Mouse (Mus musculus) kidney, postnatal 25 days (tissue): Measurements from ENCODE around the gene Pcbp2.

Source experiments
- DNase-seq, 2 experiments: peaks; one replicate each; pipeline ENCODE4 v3.0.0; 2021; ENCODE audit warnings: mixed read lengths in 2 of 2

Pcbp2 gene

DNA sequence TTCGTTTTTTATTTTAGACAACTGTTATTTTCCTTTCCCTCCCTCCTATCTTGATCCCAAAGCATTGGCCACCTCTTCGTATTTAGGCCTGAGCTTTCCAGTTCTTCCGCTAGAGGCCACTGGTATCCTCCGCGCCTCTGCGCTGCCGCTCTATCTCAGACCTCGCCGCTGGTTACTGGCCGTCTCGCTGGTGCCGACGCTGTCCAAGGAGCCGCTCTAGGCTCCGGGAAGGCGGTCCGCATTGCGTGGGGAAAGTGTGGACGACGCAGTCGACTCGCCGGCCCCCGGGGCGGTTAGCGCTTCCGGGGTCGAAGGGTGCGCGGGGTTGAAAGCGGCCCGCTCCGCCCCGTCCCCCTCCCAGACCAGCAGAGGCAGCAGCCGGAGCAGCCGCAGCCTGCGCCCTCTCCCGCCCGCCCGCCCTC is at the start of gene Pcbp2:
Gene Pcbp2, plus strand, starts transcription at position 357 of the 422 bp plus-strand sequence.
- peak; percentile 95 to 99 for DNase-seq

DNA sequence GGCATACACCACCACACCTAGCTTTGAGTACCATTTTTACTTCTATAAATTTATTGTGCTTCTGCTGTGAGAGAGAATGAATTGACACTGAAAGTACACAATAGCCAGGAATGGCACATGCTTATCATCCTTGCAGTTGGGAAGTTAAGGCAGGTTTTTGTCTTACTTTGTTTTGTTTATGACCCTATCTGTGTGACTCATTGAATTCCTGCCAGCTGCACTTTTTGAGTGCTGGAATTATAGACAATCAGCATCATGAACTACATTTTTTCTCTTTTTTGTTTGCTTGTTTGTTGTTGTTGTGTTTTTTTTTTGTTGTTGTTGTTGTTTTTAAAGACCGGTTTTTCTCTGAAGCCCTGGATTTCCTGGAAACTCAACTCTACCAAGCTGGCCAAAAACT is 49.4 kb upstream of the Pcbp2 start:
- DNase-seq = peak in 1 of 2 experiments; percentile 5

DNA sequence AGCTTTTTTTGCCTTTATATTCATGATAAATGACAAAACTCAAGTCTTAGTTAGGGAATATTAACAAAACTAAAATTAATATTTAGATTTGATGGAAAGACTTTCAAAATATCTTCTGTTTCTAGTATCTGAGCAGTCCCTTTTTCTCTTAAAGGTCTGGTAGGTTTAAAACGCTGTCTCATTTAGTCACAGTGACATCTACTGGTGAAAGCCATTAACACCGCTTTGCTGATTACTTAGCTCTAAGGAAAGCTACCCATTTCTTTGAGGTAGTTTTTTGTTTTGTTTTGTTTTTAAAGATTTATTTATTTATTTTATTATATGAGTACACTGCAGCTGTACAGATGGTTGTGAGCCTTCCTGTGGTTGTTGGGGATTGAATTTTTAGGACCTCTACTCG is 48.9 kb upstream of the Pcbp2 start:
- peak; percentile 26 to 79 for DNase-seq

DNA sequence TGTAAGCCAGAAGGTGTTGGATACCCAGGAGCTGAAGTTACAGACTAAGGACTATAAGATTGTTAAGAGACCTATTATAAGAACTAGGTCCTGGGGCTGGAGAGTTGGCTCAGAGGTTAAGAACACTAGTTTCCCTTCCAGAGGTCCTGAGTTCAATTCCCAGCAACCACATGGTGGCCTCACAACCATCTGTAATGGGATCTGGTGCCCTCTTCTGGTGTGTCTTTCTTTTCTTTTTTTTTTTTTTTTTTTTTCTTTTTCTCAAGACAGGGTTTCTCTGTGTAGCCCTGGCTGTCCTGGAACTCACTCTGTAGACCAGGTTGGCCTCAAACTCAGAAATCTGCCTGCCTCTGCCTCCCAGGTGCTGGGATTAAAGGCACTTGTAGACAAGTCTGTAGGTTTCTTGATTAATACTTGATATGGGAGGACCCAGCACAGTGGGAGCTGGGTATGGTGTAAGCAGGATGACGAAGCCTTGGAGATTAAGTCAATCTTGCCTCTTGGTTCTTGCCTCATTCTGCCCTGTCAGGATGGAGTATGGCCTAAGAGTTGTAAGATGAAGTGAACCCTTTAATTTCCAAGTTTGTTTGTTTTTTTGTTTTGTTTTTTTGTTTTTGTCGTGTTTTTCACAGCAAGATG is 46.6 kb upstream of the Pcbp2 start:
- DNase-seq = peak in 1 of 2 experiments; percentile 2

DNA sequence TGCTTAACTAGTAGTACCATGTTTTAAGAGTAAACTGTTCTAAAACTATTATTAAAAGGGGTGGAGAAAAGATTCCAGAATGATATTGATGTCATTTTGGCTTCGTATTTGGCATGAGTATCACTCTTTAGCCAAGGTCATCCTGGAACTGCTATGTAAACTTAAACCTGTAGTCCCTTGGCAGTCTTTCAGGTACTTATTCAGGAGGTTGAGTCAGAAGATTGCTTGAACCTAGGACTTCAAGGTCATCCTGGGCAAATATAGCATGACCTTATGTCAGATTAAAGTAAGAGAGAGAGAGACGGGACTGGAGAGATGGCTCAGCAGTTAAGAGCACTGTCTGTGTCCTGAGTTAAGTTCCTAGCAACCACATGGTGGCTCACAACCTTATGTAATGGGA is 45.7 kb upstream of the Pcbp2 start:
- DNase-seq = peak in 1 of 2 experiments; percentile 3

DNA sequence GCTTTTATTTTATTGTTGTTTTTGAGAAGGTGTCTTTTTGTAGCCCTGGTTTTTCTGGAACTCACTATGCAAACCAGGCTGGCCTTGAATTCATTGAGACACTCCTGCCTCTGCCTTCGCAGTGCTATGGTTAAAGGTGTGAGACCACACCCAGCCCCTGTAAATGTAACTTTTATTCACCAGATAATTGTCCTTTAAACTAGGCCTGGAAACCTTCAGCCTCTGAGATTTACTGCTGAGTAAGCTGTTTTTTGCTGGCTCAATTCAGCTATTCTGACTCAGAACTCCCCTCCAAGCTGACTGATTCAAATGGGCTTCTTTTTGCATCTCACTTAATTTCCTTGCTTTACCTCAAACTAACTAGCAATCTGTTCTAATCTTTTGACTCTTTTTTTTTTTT is 43.4 kb upstream of the Pcbp2 start:
- DNase-seq = no peak

DNA sequence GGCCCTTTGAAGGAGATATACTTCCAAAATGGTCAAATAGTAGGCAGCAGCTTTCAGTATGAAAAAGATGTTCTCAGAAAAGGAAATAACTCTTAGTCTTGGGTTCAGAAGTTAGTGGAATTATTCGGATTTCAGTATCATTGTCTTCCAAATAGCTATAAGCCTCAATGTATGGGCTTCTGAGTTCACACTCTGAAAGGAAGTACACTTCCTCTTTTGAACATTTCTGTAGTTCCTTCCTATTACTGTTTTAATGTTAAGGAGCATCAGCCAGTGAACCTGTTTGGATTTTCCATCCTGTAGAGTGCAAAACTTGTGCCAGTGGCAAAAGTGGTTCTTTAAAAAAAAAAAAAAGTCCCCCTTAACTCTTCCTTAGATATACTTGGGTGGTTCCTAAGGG is 38.3 kb upstream of the Pcbp2 start:
- DNase-seq = no peak

DNA sequence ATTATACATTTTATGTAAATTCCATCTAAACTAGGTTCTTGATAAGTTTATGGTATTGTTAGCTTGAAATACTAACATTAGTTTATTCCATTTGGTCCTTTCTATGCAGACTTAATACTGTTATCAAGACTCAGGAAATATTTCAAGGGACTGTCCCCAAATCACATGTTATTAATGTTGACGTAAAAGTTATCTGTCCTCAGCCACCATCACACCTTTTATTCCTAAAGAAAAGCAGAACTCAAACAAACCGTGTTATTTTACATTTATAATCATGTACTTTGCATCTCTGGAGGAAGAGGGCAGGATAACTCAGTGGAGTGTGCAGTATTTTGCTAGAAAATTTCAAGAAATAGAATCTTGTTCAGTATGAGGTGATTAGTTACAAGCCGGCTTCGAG is 37.2 kb upstream of the Pcbp2 start:
- DNase-seq = no peak

DNA sequence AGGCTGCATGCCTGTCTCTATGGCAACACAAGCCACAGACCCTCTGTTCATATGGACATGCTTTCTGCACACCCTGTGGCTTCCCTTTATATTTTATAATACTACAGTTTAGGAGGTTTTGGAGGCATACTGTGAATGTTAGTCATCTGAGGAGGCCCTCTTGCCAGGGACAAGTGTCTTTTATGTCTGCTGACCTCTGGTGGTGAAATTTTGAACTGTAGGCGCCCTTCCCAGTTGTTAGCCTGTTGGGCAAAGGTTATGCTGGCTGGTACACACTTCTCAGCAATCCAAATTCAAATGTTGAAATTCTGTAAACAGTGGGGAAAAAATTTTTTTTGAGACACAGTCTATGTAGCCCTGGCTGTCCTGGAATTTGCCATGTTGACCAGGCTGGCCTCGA is 27.8 kb upstream of the Pcbp2 start:
- peak; percentile 84 to 93 for DNase-seq

DNA sequence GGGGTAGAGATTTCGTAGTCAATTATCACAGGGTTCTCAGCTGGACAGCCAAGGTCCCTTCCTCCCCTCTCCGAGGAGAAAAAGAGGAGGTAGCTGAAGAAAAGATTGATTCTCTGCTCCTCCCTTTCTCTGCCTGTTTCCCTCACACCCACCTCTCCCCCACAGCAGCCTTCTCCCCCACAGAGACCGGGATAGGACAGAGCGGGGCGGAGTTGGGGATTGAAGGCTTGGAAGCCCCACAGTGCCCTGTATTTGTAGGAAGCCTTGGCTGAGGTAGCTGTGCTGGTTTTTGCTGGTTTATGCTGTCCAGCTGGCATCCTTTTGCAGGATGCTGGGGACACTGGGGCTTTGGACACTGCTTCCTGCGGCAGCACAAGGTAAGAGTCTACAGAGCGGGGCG is 25.2 kb upstream of the Pcbp2 start, which contains the start of gene Amhr2:
Gene Amhr2, plus strand, starts transcription at position 222 of the 400 bp plus-strand sequence.
- DNase-seq = no peak

DNA sequence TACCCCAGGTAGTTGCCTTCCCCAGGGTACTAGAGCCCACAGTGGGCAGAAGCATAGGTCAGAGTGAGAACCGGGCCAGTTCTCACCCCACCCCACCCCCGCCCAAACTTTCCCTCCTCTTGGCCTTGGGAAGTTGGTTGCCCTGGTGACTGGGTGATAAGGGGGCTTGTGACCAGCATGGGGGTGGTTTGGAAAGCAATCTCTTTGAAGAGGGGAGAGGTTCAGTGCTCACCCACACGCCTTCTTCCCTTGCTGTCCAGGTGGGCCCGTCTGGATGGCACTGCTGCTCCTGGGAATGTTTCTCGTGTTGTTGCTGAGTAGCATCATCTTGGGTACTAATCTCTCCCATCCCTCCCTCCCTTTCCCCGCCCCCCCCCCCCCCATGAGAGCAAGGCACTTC is 23.9 kb upstream of the Pcbp2 start:
- no peak for DNase-seq

DNA sequence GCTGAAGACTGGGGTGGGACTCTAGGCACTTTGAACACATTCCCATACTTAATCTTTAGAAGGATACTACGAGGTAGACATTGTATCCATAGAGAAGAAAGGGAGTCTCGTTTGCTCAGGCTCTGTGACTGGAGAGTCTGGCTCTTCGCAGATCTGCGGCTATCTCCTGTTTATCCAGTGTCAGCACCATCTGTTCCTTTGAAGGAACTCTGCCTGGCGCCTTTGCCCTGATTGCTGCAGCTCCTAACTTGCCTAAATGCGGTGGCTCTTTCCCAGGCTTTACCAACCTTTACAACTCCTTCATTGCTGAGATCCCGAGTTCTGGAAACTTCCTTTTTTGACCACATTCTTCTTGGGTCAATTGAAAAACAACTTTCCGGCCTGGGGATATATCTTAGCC is 21.0 kb upstream of the Pcbp2 start:
- DNase-seq = no peak

DNA sequence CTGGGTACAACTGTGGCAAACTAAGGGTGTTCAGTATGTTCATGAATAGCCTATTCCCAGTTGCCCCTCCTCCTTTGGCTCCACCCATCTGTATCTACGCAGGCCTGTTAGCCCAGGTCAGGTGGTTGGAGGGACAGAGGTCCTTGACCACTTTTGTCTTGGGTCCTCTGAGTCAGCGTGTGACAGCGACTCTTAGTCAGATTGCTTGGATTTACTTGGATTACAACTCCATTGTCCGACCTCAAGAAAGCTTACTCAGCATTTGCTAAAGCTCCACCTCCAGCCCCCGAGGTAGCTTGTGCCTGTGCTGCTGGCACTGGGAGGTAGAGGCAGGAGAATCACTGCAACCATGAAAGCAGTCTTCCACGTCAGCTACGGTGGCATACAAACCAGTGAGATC is 19.4 kb upstream of the Pcbp2 start:
- DNase-seq = peak; percentile 53 to 75

DNA sequence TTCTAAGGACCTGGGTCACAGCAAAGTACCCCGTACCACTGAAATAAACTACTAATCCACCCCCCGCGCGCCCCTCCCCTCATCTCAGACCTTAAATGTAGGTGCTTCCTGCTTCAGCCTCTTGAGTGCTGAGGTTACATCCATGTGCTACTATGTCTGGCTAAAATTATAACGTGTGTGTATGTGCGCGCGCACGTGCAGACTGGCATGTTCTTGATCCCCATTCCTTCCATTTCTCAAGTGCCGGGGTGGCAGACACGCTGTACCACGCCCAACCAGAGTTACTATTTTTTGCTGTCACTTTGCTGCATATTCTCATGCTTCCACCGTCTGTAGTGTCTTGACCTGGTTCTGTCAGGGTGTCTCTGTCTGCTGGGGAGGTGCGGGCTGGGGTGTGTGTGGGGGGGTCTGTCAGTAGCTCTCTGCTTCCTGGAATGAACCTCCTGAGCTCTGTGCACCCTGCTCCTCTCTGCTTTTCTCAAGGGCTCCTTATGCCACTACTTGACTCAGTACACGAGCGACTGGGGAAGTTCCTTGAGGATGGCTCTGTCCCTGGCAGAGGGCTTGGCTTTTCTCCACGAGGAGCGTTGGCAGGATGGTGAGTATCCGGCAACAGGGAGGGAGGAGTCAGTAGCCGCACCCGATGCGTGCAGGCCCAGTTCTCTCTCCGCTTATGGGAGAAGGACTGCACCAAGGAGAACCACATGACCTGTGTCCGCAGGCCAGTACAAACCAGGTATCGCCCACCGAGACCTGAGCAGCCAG is 18.5 kb upstream of the Pcbp2 start:
- no peak for DNase-seq

DNA sequence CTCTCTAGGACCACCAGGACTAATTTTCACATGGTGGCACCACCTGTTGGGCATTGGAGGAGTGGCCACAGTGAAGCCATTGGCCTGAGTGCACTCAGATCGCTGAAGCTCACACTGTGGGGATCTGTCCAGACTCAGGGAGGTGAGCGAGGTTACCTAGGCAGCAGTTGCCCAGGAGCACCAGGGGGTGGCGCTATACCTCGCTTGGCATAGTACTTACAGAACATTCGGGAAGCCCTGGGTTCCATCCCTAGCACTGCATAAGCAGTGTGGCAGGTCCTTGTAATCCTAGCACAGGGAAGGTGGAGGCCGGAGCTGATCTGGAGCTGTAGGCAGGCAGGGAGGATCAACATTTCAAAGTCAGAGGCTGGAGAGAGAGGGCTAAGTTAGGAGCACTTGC is 14.3 kb upstream of the Pcbp2 start:
- DNase-seq = no peak

DNA sequence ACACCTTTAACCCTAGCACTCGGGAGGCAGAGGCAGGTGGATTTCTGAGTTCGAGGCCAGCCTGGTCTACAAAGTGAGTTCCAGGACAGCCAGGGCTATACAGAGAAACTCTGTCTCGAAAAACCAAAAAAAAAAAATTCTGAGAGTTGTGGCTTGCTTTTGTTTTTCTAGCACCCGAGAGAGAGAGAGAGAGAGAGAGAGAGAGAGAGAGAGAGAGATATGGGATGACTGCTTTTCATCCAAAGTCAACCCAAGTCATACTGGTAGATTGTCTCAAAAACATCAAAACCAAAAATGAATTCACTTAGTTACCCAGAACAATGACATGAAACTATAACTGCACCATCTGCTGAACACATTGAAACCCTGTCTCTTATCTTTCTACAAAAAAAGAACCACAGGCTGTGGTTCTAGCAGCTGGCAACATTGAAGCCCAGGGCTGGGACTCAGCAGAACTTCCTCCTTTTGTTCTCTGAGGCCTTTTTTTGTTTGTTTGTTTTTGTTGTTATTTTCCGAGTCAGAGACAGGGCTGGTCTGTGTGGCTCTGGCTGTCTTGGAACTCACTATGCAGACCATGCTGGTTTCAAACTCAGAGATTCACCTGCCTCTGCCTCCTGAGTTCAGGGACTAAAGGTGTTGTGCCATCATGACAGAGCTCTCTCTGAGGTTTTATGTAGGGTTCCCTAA is 12.1 kb upstream of the Pcbp2 start:
- no peak for DNase-seq

DNA sequence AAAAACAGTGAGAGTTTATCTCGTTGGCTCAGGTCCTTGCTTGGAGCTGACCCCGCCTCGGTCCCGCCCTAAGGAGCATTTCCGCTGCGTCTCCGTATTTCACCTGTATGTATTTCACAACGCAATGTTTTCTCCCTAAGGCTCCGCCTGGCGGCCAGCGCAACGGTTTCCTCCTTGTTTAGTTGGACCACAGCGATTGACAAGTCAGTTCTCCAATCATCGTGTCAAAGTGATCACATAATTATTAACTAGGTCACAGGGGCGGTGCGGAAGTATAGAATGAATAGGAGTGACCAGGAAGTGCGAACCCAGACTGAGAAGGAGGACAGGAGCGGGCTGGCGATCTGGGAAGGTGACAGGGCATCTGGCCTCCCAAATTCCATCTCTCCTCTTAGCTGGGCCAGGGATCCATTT is 11.4 kb upstream of the Pcbp2 start, which contains the start of gene Prr13:
Gene Prr13, plus strand, starts transcription at position 125 of the 414 bp plus-strand sequence.
- DNase-seq = peak; percentile 97

DNA sequence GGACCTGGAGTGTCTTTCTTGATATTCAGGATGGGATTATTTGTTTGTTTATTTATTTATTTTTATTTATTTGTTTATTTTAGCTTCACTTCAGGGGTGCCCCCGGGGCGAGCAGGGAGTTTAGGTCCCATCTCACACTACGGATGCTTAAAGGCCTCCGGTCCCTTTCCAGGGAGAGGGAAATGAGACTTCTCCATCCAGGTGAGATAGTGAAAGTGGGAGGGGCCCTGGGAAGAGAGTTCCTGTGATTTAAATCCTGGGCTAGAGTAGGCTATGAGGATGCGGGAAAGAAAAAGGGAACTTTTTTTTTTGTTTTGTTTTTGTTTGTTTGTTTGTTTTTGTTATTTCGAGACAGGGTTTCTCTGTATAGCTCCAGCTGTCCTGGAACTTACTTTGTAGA is 11.0 kb upstream of the Pcbp2 start:
- DNase-seq = no peak

DNA sequence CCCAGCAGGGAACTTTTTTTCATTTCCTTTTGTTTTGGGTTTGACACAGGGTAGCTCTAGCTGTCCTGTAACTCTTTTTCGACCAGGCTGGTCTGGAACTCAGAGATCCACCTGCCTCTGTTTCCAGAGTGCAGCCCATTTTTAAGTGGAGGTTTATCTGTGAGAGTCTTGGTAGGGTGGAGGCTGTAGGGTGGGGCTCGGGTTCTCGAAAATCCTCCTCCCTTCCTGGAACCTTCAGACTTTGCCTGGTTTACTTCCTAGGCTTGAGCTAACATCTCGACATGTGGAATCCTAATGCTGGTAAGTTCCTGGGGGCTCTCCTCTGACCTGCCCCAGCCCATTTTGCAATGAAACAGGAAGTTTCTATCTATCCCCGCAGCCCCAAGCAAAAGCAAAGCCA is 10.5 kb upstream of the Pcbp2 start:
- DNase-seq = no peak

DNA sequence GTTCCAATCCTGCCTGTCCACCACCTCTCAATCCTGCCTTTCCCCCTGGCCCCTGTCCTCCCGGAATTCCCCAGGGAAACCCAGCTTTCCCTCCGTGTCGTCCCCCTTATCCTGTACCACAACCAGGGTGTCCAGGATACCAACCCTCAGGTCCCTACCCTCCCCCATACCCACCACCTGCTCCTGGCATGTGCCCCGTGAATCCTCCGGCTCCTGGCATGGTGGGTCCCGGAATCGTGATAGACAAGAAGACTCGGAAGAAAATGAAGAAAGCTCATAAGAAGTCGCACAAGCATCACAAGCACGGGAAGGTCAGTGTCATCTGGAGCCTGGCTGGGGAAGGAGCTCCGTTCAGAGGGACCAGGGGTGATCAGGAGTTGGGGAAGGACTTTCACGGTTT is 9.9 kb upstream of the Pcbp2 start:
- DNase-seq = no peak

DNA sequence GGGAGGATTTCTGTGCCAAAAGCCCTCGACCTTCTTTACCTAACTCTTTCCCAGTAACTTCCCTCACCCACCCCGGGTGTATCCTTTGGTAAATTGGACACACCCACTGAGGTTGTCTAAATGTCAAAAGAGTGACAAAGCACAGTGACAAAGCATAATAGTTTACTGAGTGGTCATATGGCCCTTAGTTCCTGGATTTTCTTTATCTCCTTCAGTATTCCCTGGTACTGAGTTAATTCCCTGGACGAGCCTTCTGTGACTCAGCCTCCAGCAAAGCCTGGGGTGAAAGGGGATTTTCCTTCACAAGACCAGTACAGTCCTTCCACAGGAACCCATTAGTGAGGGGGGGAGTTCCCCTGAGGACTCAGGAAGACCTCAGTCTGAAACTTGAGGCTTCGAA is 9.4 kb upstream of the Pcbp2 start:
- no peak for DNase-seq

DNA sequence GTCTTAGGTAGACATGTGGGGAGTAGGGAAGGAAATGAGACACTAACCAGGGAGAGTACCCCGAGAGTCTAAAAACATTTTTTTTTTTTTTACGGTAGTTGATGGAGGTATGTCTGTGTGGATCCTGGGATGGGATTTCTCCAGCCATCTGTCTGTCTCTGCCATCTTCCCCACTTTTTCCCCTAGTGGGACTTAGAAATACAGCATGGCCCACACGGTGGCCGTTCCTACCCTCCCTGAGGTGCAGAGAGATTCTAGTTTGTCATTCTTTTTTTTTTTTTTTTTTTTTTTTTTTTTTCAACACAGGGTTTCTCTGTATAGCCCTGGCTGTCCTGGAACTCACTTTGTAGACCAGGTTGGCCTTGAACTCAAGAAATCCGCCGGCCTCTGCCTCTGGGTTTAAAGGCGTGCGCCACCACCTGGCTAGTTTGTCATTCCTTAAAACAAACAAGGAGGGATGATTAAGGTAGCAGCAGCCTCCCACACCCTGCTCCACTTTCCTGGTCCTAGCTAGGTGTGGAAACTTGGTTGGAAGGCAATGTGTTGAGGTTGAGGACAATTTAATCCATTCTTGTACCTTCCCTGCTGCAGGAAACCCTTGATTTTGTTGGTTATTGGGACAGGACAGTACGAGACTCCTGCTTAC is 8.8 kb upstream of the Pcbp2 start:
- DNase-seq = no peak

DNA sequence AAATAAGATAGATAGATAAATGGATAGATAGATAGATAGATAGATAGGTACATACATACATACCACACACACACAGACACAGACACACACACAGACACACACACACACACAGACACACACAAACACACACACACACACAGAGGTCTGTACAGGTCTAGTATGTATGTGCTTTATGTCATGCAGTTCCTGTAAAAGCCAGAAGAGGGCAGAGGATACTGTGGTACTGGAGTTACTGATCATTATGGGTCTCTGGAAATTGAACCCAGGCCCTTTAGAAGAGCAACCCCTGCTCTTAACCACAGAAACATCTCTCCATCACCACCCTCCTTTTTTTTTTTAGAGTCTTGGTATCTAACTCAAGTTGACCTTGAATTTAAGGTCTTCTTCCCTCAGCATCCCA is 6.7 kb upstream of the Pcbp2 start:
- peak in 1 of 2 experiments; percentile 64 for DNase-seq
